Comparison of ENCODE assay signal across 8 mouse cellular contexts in the genomic region with DNA sequence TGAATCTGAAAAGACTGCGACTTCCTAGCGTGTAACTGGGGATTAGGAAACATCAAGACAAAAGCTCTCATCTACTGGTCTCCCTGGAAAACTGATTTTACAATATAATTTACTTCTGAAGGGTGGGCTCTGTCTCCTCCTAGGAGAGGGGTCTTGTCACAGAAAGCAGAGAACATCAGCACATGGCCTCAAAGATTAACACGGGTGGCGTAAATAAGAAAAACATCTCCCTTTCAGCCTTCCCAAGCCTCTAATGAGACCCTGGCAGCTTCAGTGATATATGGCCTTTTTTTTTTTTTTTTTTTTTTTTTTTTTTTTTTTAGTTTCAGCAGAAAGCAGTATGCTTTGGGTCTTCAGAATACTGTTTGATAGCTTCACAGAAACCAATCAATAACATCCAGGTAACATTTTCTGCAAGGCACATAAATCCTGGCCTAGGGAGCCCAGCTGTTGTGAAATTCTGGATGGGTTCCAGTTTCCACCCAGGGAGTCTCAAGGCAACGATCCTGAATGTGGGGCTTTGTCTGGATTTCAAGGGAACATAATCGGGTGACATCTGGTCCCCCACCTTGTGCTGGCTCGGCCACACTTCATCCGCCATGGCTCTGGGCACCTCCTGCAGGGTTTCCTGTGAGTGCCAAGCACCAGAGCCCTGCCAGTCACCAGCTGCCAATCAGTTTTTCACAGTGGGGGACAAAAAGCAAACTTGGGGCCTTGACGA.
DNase-seq lines count a peak whose midpoint lies in the region; ATAC-seq and TF ChIP-seq lines count a peak whose summit lies in the region.

No protein-coding gene starts in this region.

- 0 out of 2 replicates have a peak overlapping the region, but pooled peaks have one; percentile 20 for H3K9ac ChIP-seq in embryonic facial prominence, embryonic 14.5 days (ENCODE audit: low read depth, low read length)
- no peak overlapping the region for H3K9ac ChIP-seq in hindbrain, embryonic 13.5 days
- no peak overlapping the region for H3K9ac ChIP-seq in midbrain, embryonic 12.5 days (replicated peaks)

- DNase-seq in kidney, adult 2 months = peak; percentile 7
- DNase-seq in kidney, adult 11 months = no peak
- DNase-seq in brain, embryonic 14.5 days (ENCODE audit: low read depth) = peak; percentile 93
- peak; percentile 83 for DNase-seq in embryonic facial prominence, embryonic 14.5 days (ENCODE audit: low spot score)
- no peak for DNase-seq in spleen, adult 12 weeks (ENCODE audit: low spot score)

- no peak overlapping the region for H3K4me3 ChIP-seq in kidney, adult 2 months (ENCODE audit: insufficient read depth, low read depth, low read length)
- no peak overlapping the region for H3K4me3 ChIP-seq in embryonic facial prominence, embryonic 14.5 days (ENCODE audit: low read depth, low read length)
- H3K4me3 ChIP-seq in hindbrain, embryonic 13.5 days = no peak overlapping the region
- H3K4me3 ChIP-seq in midbrain, embryonic 12.5 days = no peak overlapping the region

- H3K4me1 ChIP-seq in kidney, adult 2 months (ENCODE audit: control insufficient read depth, insufficient read depth, low read length) = no peaks in the 10 kb centered on the region
- H3K4me1 ChIP-seq in embryonic facial prominence, embryonic 14.5 days (ENCODE audit: control insufficient read depth, insufficient read depth, low read length) = peaks cover 41% of the 10 kb centered on the region
- H3K4me1 ChIP-seq in hindbrain, embryonic 13.5 days (replicated peaks) = peaks cover 42% of the 10 kb centered on the region
- H3K4me1 ChIP-seq in midbrain, embryonic 12.5 days = peaks cover 17% of the 10 kb centered on the region

- H3K27ac ChIP-seq in kidney, adult 2 months (ENCODE audit: insufficient read depth, low read depth, low read length) = no peak overlapping the region
- peak overlapping the region; percentile 65 for H3K27ac ChIP-seq in embryonic facial prominence, embryonic 14.5 days (replicated peaks; ENCODE audit: low read depth, low read length)
- H3K27ac ChIP-seq in hindbrain, embryonic 13.5 days = peak overlapping the region; percentile 75
- peak overlapping the region; percentile 40; the same call in 1 of the 2 replicates for H3K27ac ChIP-seq in midbrain, embryonic 12.5 days (replicated peaks)

- peak; percentile 82 for ATAC-seq in embryonic facial prominence, embryonic 14.5 days (ENCODE audit: low read depth)
- ATAC-seq in hindbrain, embryonic 13.5 days (ENCODE audit: low FRiP score) = peak; percentile 84
- ATAC-seq in midbrain, embryonic 12.5 days (ENCODE audit: low FRiP score, low read depth) = peak; percentile 74
- no peak for ATAC-seq in erythroid progenitor cell, adult 5-6 weeks (replicated peaks; ENCODE audit: low FRiP score, poor library complexity, severe bottlenecking)

- TF ChIP-seq CTCF in kidney, adult 2 months (conservative IDR thresholded peaks at IDR 0.05; ENCODE audit: insufficient read depth, insufficient read length, low read depth, low read length) = no peak
- TF ChIP-seq CTCF in brain, embryonic 14.5 days (IDR thresholded peaks at IDR 0.05; ENCODE audit: borderline replicate concordance, extremely low read depth, insufficient read depth, insufficient read length) = no peak

- WGBS in kidney, adult 2 months = 54% methylated on average over 9 of the region's 9 CpGs
- 28% methylated on average over 9 of the region's 9 CpGs for whole genome bisulfite sequencing in embryonic facial prominence, embryonic 14.5 days
- 13% methylated on average over 9 of the region's 9 CpGs for whole genome bisulfite sequencing in hindbrain, embryonic 13.5 days
- WGBS in midbrain, embryonic 12.5 days = 25% methylated on average over 9 of the region's 9 CpGs

- no peaks in the 10 kb centered on the region for H3K36me3 ChIP-seq in kidney, adult 2 months (ENCODE audit: control insufficient read depth, insufficient read depth, low read length)
- no peaks in the 10 kb centered on the region for H3K36me3 ChIP-seq in embryonic facial prominence, embryonic 14.5 days (ENCODE audit: control insufficient read depth, insufficient read depth, low read length)
- H3K36me3 ChIP-seq in hindbrain, embryonic 13.5 days = no peaks in the 10 kb centered on the region
- H3K36me3 ChIP-seq in midbrain, embryonic 12.5 days = no peaks in the 10 kb centered on the region

- H3K9me3 ChIP-seq in embryonic facial prominence, embryonic 14.5 days (ENCODE audit: control insufficient read depth, low read length) = no peaks in the 10 kb centered on the region
- H3K9me3 ChIP-seq in hindbrain, embryonic 13.5 days = no peaks in the 10 kb centered on the region
- no peaks in the 10 kb centered on the region for H3K9me3 ChIP-seq in midbrain, embryonic 12.5 days

- H3K27me3 ChIP-seq in kidney, adult 2 months (replicated peaks; ENCODE audit: control insufficient read depth, insufficient read depth, low read length) = no peaks in the 10 kb centered on the region
- no peaks in the 10 kb centered on the region for H3K27me3 ChIP-seq in embryonic facial prominence, embryonic 14.5 days (replicated peaks; ENCODE audit: control insufficient read depth, insufficient read depth, low read length)
- H3K27me3 ChIP-seq in hindbrain, embryonic 13.5 days = no peaks in the 10 kb centered on the region
- peaks cover 3% of the 10 kb centered on the region; the same call in 1 of the 2 replicates for H3K27me3 ChIP-seq in midbrain, embryonic 12.5 days

- 0 out of 2 replicates have a peak overlapping the region, but pooled peaks have one; percentile 14 for H3K4me2 ChIP-seq in embryonic facial prominence, embryonic 14.5 days (ENCODE audit: low read depth, low read length)
- H3K4me2 ChIP-seq in hindbrain, embryonic 13.5 days = peak overlapping the region; percentile 9; the same call in 1 of the 2 replicates
- no peak overlapping the region for H3K4me2 ChIP-seq in midbrain, embryonic 12.5 days (replicated peaks)

- TF ChIP-seq POLR2A in kidney, adult 2 months (IDR thresholded peaks at IDR 0.05; ENCODE audit: low read depth, low read length) = no peak
- no peak for TF ChIP-seq POLR2A in brain, embryonic 14.5 days (IDR thresholded peaks at IDR 0.05; ENCODE audit: borderline replicate concordance, extremely low read depth, insufficient read depth, insufficient read length, poor library complexity, severe bottlenecking)

Comparison
In these comparisons a context has a peak if more than half of its experiments do, and no peak if none do; other contexts are left out.
1. DNase-seq: peak in kidney, adult 2 months (single experiment), brain, embryonic 14.5 days (single experiment) and embryonic facial prominence, embryonic 14.5 days (single experiment); none in kidney, adult 11 months (single experiment) and spleen, adult 12 weeks (single experiment).